Mouse (Mus musculus) neutrophil, adult 65 days (primary cell): ENCODE measurements around the gene Cd200r3. TPM values are rescaled to one million over a fixed set of nuclear protein-coding genes. Genes with fewer than 3 reads are reported as not detected.

Source experiments
- total RNA-seq: library from RNA; stranded (reverse); gene quantifications from 2 replicates; pipeline ENCODE4 v1.2.4, GENCODE M21; 2023

The Cd200r3 gene
- 1.8 and 2.2 TPM in 2 replicates for total RNA-seq

GRCm38 (mm10) chr16:44943468-44943867, at the start of gene Cd200r3:
Cd200r3 (plus strand) TSS chr16:44943678.

Other genes starting within 250 kb of the Cd200r3 start
- gene Nepro, start 219.4 kb upstream of the Cd200r3 start, total RNA-seq = 8.1 and 13.5 TPM in 2 replicates
- gene Gtpbp8, start 197.3 kb upstream of the Cd200r3 start, total RNA-seq = 6.7 and 9.9 TPM in 2 replicates
- gene Cd200r1, start 177.9 kb upstream of the Cd200r3 start, total RNA-seq = 10.3 and 12.7 TPM in 2 replicates
- gene Cd200r4, start 131.9 kb upstream of the Cd200r3 start, total RNA-seq = 1.0 and 1.1 TPM in 2 replicates
- gene Cd200r2, start 76.6 kb upstream of the Cd200r3 start, total RNA-seq = 0.25 TPM in 1 of 2 replicates, not detected in the other
- 4.1 and 5.2 TPM in 2 replicates for gene Ccdc80, start 149.7 kb downstream of the Cd200r3 start, total RNA-seq
- 59.9 and 63.1 TPM in 2 replicates for gene Slc35a5, start 215.0 kb downstream of the Cd200r3 start, total RNA-seq
- 125 and 133 TPM in 2 replicates for gene Atg3, start 215.1 kb downstream of the Cd200r3 start, total RNA-seq